Mouse (Mus musculus): ENCODE data around the gene Nrbp1. TPM values are rescaled to one million over a fixed set of nuclear protein-coding genes. Genes with fewer than 3 reads are reported as not detected.
A peak's percentile ranks its signal among the peaks of the same experiment; 100 is the strongest.

The Nrbp1 gene
- polyA plus RNA-seq, 1 experiment from 2014 or later = 165 TPM

DNA sequence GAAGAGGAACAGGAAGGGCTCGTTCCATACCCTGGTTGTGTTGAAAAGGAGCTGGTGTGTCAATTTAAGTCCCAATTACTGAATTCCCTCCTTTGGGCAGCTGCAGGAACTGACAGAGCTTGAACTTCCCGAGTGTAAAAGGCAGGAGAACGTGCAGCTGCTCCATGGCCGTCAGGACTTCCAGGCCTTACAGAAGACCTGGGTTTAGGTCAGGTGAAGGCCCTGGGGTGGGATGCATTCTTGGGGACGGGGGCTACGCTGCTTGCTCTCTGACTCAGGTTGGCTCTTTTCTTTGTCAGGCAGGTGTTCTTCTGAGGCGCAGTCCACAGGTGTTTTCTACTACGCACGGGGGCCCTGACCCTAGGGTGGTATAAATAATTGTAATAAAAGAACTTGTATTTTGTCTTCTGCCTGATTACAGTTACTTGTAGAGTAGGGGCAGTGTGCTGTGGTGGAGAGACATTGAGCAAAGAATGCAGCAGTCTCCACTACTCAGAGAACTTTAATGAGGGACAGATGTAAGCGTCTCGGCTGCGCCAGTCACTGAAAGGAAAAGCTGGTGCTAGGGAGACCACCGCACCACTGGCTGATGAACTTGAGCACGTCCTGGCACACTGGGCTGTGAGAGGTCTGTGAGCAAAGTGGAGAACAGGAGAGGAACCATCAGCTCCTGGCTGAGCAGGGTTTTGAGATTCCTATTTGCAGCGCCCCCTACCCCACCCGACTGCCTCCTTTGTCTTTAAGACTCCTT lies 12.3 kb downstream of the Nrbp1 start:
- Histone ChIP-seq H3K36me3 (ENCODE audit: insufficient read depth) (peaks cover 84% of the 10 kb centered on the region), H3K4me2 (peak overlapping the region; percentile 56), H3K9ac (peak overlapping the region; percentile 50; the same call in 1 of the 2 replicates), H3K4me1 (ENCODE audit: insufficient read depth) (no peaks in the 10 kb centered on the region), H3K27me3 (ENCODE audit: insufficient read depth, low read length) (no peaks in the 10 kb centered on the region), H3K27ac (ENCODE audit: low read depth) (0 out of 2 replicates have a peak overlapping the region, but pooled peaks have one; percentile 78), H3K4me3 (ENCODE audit: low read depth, low read length) (peak overlapping the region; percentile 41), H3K9me3 (ENCODE audit: low read depth, low read length) (no peaks in the 10 kb centered on the region)
- TF ChIP-seq CTCF (IDR thresholded peaks at IDR 0.05; ENCODE audit: low read depth) = no peak
- DNase-seq (peak; percentile 23), ATAC-seq (ENCODE audit: insufficient read depth) (no peak)
- 71% methylated on average over 16 of the region's 16 CpGs for WGBS

DNA sequence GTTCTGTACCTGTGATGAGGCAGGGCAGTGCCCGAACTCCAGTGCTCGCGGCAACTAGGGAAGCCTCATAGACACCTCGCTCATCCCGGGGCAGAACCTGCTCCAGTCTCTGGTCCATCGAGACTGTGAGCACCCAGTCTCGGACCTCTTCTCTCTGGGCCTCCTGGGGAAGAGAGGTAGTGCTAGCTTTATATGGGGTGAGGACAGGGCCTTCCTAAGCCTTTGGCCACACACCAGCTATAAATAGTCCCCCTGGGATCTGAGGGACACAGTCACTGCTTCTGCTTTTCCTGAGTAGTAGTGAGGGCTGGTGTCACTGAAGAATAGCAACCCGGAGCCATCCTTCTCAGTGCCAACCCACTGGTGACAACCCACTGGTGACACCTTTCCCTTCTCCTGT lies 13.1 kb downstream of the Nrbp1 start:
- WGBS = 87% methylated on average over 8 of the region's 8 CpGs
- TF ChIP-seq CTCF (IDR thresholded peaks at IDR 0.05; ENCODE audit: low read depth) = no peak
- Histone ChIP-seq H3K9me3 (ENCODE audit: low read depth, low read length) (no peaks in the 10 kb centered on the region), H3K36me3 (ENCODE audit: insufficient read depth) (peaks cover 77% of the 10 kb centered on the region), H3K4me3 (ENCODE audit: low read depth, low read length) (no peak overlapping the region), H3K4me1 (ENCODE audit: insufficient read depth) (no peaks in the 10 kb centered on the region), H3K27me3 (ENCODE audit: insufficient read depth, low read length) (no peaks in the 10 kb centered on the region), H3K27ac (ENCODE audit: low read depth) (no peak overlapping the region), H3K9ac (no peak overlapping the region), H3K4me2 (no peak overlapping the region)
- DNase-seq (no peak), ATAC-seq (ENCODE audit: insufficient read depth) (no peak)

DNA sequence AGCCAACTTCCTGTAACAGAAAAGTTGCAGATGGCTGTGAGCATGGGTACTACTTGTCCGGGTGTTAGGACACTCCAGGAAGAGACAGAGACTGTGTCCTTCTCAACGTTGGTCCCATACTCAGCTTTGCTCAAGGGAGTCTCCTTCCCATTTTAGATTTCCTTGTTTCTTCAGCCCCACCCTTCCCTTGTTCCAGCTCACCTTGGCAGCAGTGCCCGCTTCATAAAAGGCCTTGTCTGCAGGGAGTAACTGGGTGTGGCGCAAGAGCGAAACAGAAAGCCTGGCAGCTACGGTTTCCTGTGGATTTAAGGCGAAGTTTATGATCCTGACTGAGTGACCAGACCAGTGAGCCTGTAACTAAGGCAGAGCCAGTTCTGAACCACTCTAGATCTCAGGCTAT lies 13.8 kb downstream of the Nrbp1 start:
- Histone ChIP-seq H3K27ac (ENCODE audit: low read depth) (no peak overlapping the region), H3K4me1 (ENCODE audit: insufficient read depth) (no peaks in the 10 kb centered on the region), H3K4me3 (ENCODE audit: low read depth, low read length) (no peak overlapping the region), H3K27me3 (ENCODE audit: insufficient read depth, low read length) (no peaks in the 10 kb centered on the region), H3K4me2 (no peak overlapping the region), H3K9ac (no peak overlapping the region), H3K9me3 (ENCODE audit: low read depth, low read length) (no peaks in the 10 kb centered on the region), H3K36me3 (ENCODE audit: insufficient read depth) (peaks cover 75% of the 10 kb centered on the region)
- ATAC-seq (ENCODE audit: insufficient read depth) = no peak
- WGBS = 71% methylated on average over 7 of the region's 7 CpGs
- no peak for DNase-seq
- no peak for TF ChIP-seq CTCF (IDR thresholded peaks at IDR 0.05; ENCODE audit: low read depth)

DNA sequence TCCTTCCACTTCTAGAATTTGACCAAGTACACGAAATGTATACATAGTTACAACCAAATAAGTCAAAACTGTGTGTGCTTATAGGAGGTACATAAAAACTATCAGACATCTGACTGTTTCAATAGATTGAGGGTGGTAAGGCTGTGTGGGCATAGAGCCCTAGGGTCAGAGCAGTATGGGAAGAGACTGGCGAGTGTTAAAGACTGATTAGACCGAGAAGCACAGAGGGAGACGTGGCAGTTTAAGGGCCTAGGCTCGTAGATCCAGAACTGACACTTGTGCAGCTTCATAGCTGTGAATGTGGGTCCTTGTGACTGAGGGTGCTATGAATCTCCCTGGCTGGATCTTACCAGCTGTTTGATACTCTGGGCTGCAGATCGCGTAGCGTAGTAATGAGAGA lies 14.2 kb downstream of the Nrbp1 start:
- no peak overlapping the region for H3K27ac ChIP-seq (ENCODE audit: low read depth)
- H3K9ac ChIP-seq = no peak overlapping the region
- ATAC-seq (ENCODE audit: insufficient read depth) = no peak
- no peaks in the 10 kb centered on the region for H3K27me3 ChIP-seq (ENCODE audit: insufficient read depth, low read length)
- DNase-seq = no peak
- no peak overlapping the region for H3K4me3 ChIP-seq (ENCODE audit: low read depth, low read length)
- H3K9me3 ChIP-seq (ENCODE audit: low read depth, low read length) = no peaks in the 10 kb centered on the region
- peaks cover 75% of the 10 kb centered on the region for H3K36me3 ChIP-seq (ENCODE audit: insufficient read depth)
- TF ChIP-seq CTCF (IDR thresholded peaks at IDR 0.05; ENCODE audit: low read depth) = no peak
- 77% methylated on average over 8 of the region's 8 CpGs for WGBS
- no peaks in the 10 kb centered on the region for H3K4me1 ChIP-seq (ENCODE audit: insufficient read depth)
- no peak overlapping the region for H3K4me2 ChIP-seq

DNA sequence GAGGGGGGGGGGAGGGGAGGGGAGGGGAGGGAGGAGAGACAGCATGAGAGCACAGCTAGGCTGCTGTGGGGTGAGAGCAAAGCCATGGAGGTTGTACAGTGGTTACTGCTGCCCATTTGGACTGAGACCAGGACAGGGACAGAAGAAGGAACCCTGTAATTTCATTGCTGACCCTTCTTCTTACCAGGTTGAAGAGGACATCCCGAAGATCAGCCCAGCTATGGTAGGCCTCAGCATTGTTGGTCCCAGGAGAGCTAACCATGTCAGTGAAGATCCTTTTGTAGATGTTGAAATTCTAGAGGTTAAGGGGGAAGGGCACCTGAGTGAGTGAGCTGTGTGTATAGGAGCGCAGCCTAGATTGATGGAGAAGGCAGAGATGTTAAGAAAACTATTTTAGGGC lies 14.7 kb downstream of the Nrbp1 start:
- no peak for TF ChIP-seq CTCF (IDR thresholded peaks at IDR 0.05; ENCODE audit: low read depth)
- no peak overlapping the region for H3K4me2 ChIP-seq
- no peaks in the 10 kb centered on the region for H3K27me3 ChIP-seq (ENCODE audit: insufficient read depth, low read length)
- no peak overlapping the region for H3K4me3 ChIP-seq (ENCODE audit: low read depth, low read length)
- H3K9ac ChIP-seq = no peak overlapping the region
- whole genome bisulfite sequencing = 89% methylated on average over 2 of the region's 2 CpGs
- peaks cover 75% of the 10 kb centered on the region for H3K36me3 ChIP-seq (ENCODE audit: insufficient read depth)
- no peaks in the 10 kb centered on the region for H3K4me1 ChIP-seq (ENCODE audit: insufficient read depth)
- DNase-seq = no peak
- no peaks in the 10 kb centered on the region for H3K9me3 ChIP-seq (ENCODE audit: low read depth, low read length)
- H3K27ac ChIP-seq (ENCODE audit: low read depth) = no peak overlapping the region
- no peak for ATAC-seq (ENCODE audit: insufficient read depth)

DNA sequence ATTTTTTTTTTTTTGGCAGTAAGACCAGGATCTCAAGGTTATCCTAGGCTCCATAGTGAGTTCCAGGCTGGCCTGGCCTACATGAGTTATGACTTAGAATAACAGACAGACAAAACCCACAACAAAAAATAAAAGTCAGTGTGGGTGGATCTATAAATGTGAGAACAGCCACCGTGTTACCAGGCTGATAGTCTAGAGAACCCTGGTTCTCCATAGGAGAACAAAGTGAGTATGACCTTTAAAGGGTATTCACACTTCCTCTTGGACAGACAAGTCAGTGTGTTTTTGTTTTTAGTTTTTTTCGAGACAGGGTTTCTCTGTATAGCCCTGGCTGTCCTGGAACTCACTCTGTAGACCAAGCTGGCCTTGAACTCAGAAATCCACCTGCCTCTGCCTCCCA lies 15.3 kb downstream of the Nrbp1 start:
- no peak for ATAC-seq (ENCODE audit: insufficient read depth)
- Histone ChIP-seq H3K36me3 (ENCODE audit: insufficient read depth) (peaks cover 74% of the 10 kb centered on the region), H3K4me3 (ENCODE audit: low read depth, low read length) (no peak overlapping the region), H3K9ac (no peak overlapping the region), H3K4me1 (ENCODE audit: insufficient read depth) (no peaks in the 10 kb centered on the region), H3K9me3 (ENCODE audit: low read depth, low read length) (no peaks in the 10 kb centered on the region), H3K27ac (ENCODE audit: low read depth) (no peak overlapping the region), H3K27me3 (ENCODE audit: insufficient read depth, low read length) (no peaks in the 10 kb centered on the region), H3K4me2 (no peak overlapping the region)
- no peak for DNase-seq
- WGBS = 84% methylated on average over 2 of the region's 2 CpGs
- TF ChIP-seq CTCF (IDR thresholded peaks at IDR 0.05; ENCODE audit: low read depth) = no peak

DNA sequence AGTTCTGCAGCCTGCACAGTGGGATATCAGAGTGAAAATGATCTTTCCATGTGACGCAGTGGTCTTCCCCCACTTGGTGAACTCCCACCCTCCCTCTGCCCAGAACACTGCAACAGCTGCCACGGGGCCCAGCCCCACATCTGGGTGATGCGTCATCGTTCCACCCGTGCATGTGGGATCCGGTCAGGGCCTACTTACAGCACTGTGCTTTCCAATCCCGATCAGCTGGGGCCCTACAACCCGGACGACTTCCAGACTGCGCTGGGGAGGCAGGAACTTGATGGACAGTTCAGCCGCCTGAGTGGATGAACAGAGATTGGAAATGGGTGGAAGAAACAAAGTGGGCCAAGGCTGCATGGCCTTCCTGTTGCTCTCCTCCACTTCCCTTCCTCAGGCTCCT lies 17.0 kb downstream of the Nrbp1 start:
- H3K36me3 ChIP-seq (ENCODE audit: insufficient read depth) = peaks cover 70% of the 10 kb centered on the region

More for the DNA sequence above, 17.0 kb downstream of the Nrbp1 start:
- H3K4me1 ChIP-seq (ENCODE audit: insufficient read depth) = no peaks in the 10 kb centered on the region
- H3K27ac ChIP-seq (ENCODE audit: low read depth) = no peak overlapping the region
- no peak overlapping the region for H3K4me3 ChIP-seq (ENCODE audit: low read depth, low read length)
- no peaks in the 10 kb centered on the region for H3K27me3 ChIP-seq (ENCODE audit: insufficient read depth, low read length)
- ATAC-seq (ENCODE audit: insufficient read depth) = no peak
- no peak overlapping the region for H3K9ac ChIP-seq
- WGBS = 81% methylated on average over 11 of the region's 11 CpGs
- H3K9me3 ChIP-seq (ENCODE audit: low read depth, low read length) = no peaks in the 10 kb centered on the region
- TF ChIP-seq CTCF (IDR thresholded peaks at IDR 0.05; ENCODE audit: low read depth) = no peak
- no peak for DNase-seq
- H3K4me2 ChIP-seq = no peak overlapping the region
